Mouse (Mus musculus) G1E (cell line): ENCODE data around the gene Dnah14.

Experiments
- CTCF ChIP-seq: IDR thresholded peaks from 2 replicates; pipeline ENCODE4 v1.5.1; 2012; ENCODE audit warnings: low read depth, low read length, inconsistent platforms, mixed read lengths
- GATA1 ChIP-seq: IDR thresholded peaks from 2 replicates; pipeline ENCODE4 v1.6.1; 2012; ENCODE audit warnings: borderline replicate concordance, low read length, inconsistent platforms, mixed read lengths
- TAL1 ChIP-seq: conservative IDR thresholded peaks from 2 replicates; pipeline ENCODE4 v1.6.1; 2012; ENCODE audit warnings: low read depth, low read length, inconsistent platforms, mixed read lengths

- no peak for TF ChIP-seq GATA1
- no peak for TF ChIP-seq CTCF
- no peak for TF ChIP-seq TAL1
These were observed at the start of gene Dnah14 for GRCm38 (mm10) chr1:181576322-181576721.
